Mouse (Mus musculus) heart, postnatal 14 days (tissue): ENCODE results near the gene Clcn6. TPM values are rescaled to one million over a fixed set of nuclear protein-coding genes. Genes with fewer than 3 reads are reported as not detected.

Source experiments
- DNase-seq, 2 experiments: peaks; one replicate each; pipeline ENCODE4 v3.0.0; 2021 to 2022
- intact Hi-C: fragments of 180-260 bp; cut with DNase I; formaldehyde crosslinking; loops from one replicate; pipeline ENCODE4 v1.15.1; 2025
- total RNA-seq, 2 experiments: library from RNA; stranded (reverse); gene quantifications; 2 replicates each; pipeline ENCODE4 v1.2.3; 2021

Clcn6 gene
- total RNA-seq, 2 experiments from 2014 or later = 9.5 to 11.0 TPM

- DNase-seq = no peak
- intact Hi-C loops = no loop called here
Observed at GRCm38 (mm10) chr4:148000202-148000772, 38.3 kb downstream of the Clcn6 start, which contains the start of gene Nppa. TSS of gene Nppa (plus strand) at chr4:148000722.

- intact Hi-C loops = no loop called here
- DNase-seq = no peak
Observed at GRCm38 (mm10) chr4:147995311-147995710, 43.3 kb downstream of the Clcn6 start.

GRCm38 (mm10) chr4:147993571-147994095 lies 45.0 kb downstream of the Clcn6 start:
- DNase-seq = no peak
- intact Hi-C loops = no loop called here

GRCm38 (mm10) chr4:147985205-147986132 lies 53.2 kb downstream of the Clcn6 start, which contains the start of gene Nppb:
TSS of gene Nppb (plus strand) at chr4:147985788.
- intact Hi-C loops = no loop called here
- DNase-seq = peak; percentile 56 to 71

GRCm38 (mm10) chr4:147979441-147979860 lies 59.2 kb downstream of the Clcn6 start:
- DNase-seq = no peak
- intact Hi-C loops = no loop called here

GRCm38 (mm10) chr4:147978391-147978790 lies 60.2 kb downstream of the Clcn6 start:
- DNase-seq = no peak
- intact Hi-C loops = no loop called here

GRCm38 (mm10) chr4:147977726-147978125 lies 60.9 kb downstream of the Clcn6 start:
- intact Hi-C loops = no loop called here
- no peak for DNase-seq

- no peak for DNase-seq
- intact Hi-C loops = no loop called here
Observed at GRCm38 (mm10) chr4:147976237-147976636, 62.4 kb downstream of the Clcn6 start.

- intact Hi-C loops = no loop called here
- peak in 1 of 2 experiments; percentile 30 for DNase-seq
Observed at GRCm38 (mm10) chr4:147969337-147969736, 69.3 kb downstream of the Clcn6 start.

GRCm38 (mm10) chr4:147968816-147969215 lies 69.8 kb downstream of the Clcn6 start:
- DNase-seq = no peak
- intact Hi-C loops = no loop called here

- peak in 1 of 2 experiments; percentile 51 for DNase-seq
- intact Hi-C loops = no loop called here
Observed at GRCm38 (mm10) chr4:147965712-147966111, 72.9 kb downstream of the Clcn6 start.

- DNase-seq = peak; percentile 26 to 57
- intact Hi-C loops = no loop called here
Observed at GRCm38 (mm10) chr4:147963623-147964022, 75.0 kb downstream of the Clcn6 start.

GRCm38 (mm10) chr4:147962781-147963180 lies 75.8 kb downstream of the Clcn6 start:
- peak in 1 of 2 experiments; percentile 48 for DNase-seq
- intact Hi-C loops = no loop called here

- intact Hi-C loops = loop anchor here (1.0 kb wide), 1 partner anchor 48 kb away; no protein-coding TSS in a partner anchor
- peak; percentile 76 to 82 for DNase-seq
Observed at GRCm38 (mm10) chr4:147959881-147960831, 78.5 kb downstream of the Clcn6 start.

- no peak for DNase-seq
- intact Hi-C loops = no loop called here
Observed at GRCm38 (mm10) chr4:147957141-147957540, 81.5 kb downstream of the Clcn6 start.

Other genes starting within 250 kb of the Clcn6 start
- gene Zfp984, start 229.0 kb downstream of the Clcn6 start, total RNA-seq = 1 to 10 TPM; 2.8 to 3.1 TPM
- gene Zfp933, start 190.5 kb downstream of the Clcn6 start, total RNA-seq = 10 to 100 TPM; 11.1 to 12.7 TPM
- 1 to 10 TPM; 9.1 TPM for gene Miip, start 170.0 kb downstream of the Clcn6 start, total RNA-seq
- gene Fv1, start 169.8 kb downstream of the Clcn6 start, total RNA-seq = 10 to 100 TPM; 15.5 to 19.7 TPM
- 100 to 1,000 TPM; 621 to 624 TPM for gene Mfn2, start 134.1 kb downstream of the Clcn6 start, total RNA-seq
- 10 to 100 TPM; 90.1 to 95.0 TPM for gene Plod1, start 102.1 kb downstream of the Clcn6 start, total RNA-seq
- 10 to 100 TPM; 39.6 to 43.9 TPM for gene 2510039O18Rik, start 97.9 kb downstream of the Clcn6 start, total RNA-seq
- gene Nppb, start 53.0 kb downstream of the Clcn6 start, total RNA-seq = 100 to 1,000 TPM in 1 of 2 experiments, 10 to 100 TPM in 1; 74.4 to 148 TPM
- 1,000 to 10,000 TPM in 1 of 2 experiments, 100 to 1,000 TPM in 1; 590 to 1,636 TPM for gene Nppa, start 38.1 kb downstream of the Clcn6 start, total RNA-seq
- 10 to 100 TPM; 13.1 to 14.7 TPM for gene Mthfr, start 256 bp upstream of the Clcn6 start, total RNA-seq
- 10 to 100 TPM; 36.4 to 38.5 TPM for gene Agtrap, start 49.2 kb upstream of the Clcn6 start, total RNA-seq
- gene Mad2l2, start 91.6 kb upstream of the Clcn6 start, total RNA-seq = 10 to 100 TPM; 11.5 to 12.5 TPM
- gene Draxin, start 91.9 kb upstream of the Clcn6 start, total RNA-seq = under 1 TPM; 0.05 to 0.07 TPM
- gene Fbxo6, start 113.3 kb upstream of the Clcn6 start, total RNA-seq = 10 to 100 TPM; 28.3 to 30.6 TPM
- gene Fbxo44, start 121.7 kb upstream of the Clcn6 start, total RNA-seq = 10 to 100 TPM in 1 of 2 experiments, 1 to 10 TPM in 1; 9.9 to 11.0 TPM
- not detected for gene Fbxo2, start 121.8 kb upstream of the Clcn6 start, total RNA-seq
- not detected for gene Disp3, start 249.1 kb upstream of the Clcn6 start, total RNA-seq